Mouse (Mus musculus) forebrain, embryonic 13.5 days (tissue): ENCODE measurements at regions not wholly inside any gene's neighbourhood (a gene's known extent, or its start where the extent isn't known, plus 50 kb on each side); places are given as distances from the start of the nearest gene placed in this dataset.
A peak's percentile ranks its signal among the peaks of the same experiment; 100 is the strongest.

Experiments used
- ATAC-seq: fragments of 200-750 bp; cut with Nextera tagmentation; 2 replicates; pipeline ENCODE4 v1.8.0; 2017
- H3K27ac ChIP-seq: fragments of 300-500 bp; sonication (generic); 2 replicates; pipeline ENCODE4 v1.5.1; 2015; ENCODE audit warnings: inconsistent platforms, mild to moderate bottlenecking, moderate library complexity
- H3K27me3 ChIP-seq: fragments of 300-500 bp; sonication (generic); 2 replicates; pipeline ENCODE4 v1.6.1; 2015; ENCODE audit warnings: mild to moderate bottlenecking, inconsistent platforms
- H3K36me3 ChIP-seq: fragments of 300-500 bp; sonication (generic); 2 replicates; pipeline ENCODE4 v1.6.1; 2015; ENCODE audit warnings: mild to moderate bottlenecking, inconsistent platforms; ENCODE audit not compliant: poor library complexity, severe bottlenecking
- H3K4me1 ChIP-seq: fragments of 300-500 bp; sonication (generic); 2 replicates; pipeline ENCODE4 v1.6.1; 2015; ENCODE audit warnings: inconsistent platforms
- H3K4me2 ChIP-seq: fragments of 300-500 bp; sonication (generic); 2 replicates; pipeline ENCODE4 v1.6.1; 2015; ENCODE audit warnings: inconsistent platforms, mild to moderate bottlenecking, moderate library complexity
- H3K4me3 ChIP-seq: fragments of 300-500 bp; sonication (generic); 2 replicates; pipeline ENCODE4 v1.5.1; 2015; ENCODE audit warnings: mild to moderate bottlenecking, inconsistent platforms
- H3K9ac ChIP-seq: fragments of 300-500 bp; sonication (generic); 2 replicates; pipeline ENCODE4 v1.6.1; 2015; ENCODE audit warnings: mild to moderate bottlenecking, inconsistent platforms
- H3K9me3 ChIP-seq: fragments of 300-500 bp; sonication (generic); replicated peaks from 2 replicates; pipeline ENCODE4 v1.6.1; 2016; ENCODE audit warnings: inconsistent platforms
- WGBS: fragments of 180-500 bp; shearing (Covaris S2); methylation state at CpG from one replicate; pipeline ENCODE4 v1.1.7; 2015; 5-methylcytosine and 5-hydroxymethylcytosine counted together

DNA sequence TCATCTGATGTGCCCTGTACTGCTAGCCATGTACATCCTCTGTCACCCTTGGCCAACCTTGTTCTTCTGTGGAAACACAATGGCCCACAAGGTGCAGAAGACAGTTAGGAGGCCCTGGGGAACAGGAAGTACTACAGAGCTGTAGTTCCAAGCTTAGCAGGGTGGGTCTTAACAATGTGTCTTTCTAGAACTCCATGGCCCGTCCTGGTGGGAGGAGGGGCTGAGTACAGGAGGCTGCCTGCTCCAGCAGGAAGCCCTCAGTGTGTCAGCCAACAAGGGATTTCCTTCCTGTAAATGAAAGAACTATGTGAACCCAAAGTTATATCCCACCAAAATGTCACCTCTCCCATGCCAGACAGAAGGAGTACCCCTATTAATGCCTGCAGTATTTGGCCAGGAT is 190.4 kb downstream of the Gm10260 start:
- Histone ChIP-seq H3K27me3 (no peaks in the 10 kb centered on the region), H3K9me3 (no peaks in the 10 kb centered on the region), H3K9ac (no peak overlapping the region), H3K36me3 (no peaks in the 10 kb centered on the region), H3K27ac (no peak overlapping the region), H3K4me1 (peaks cover 14% of the 10 kb centered on the region), H3K4me3 (no peak overlapping the region), H3K4me2 (no peak overlapping the region)
- WGBS: 76% methylated on average over 1 of the region's 1 CpGs
- ATAC-seq: no peak

DNA sequence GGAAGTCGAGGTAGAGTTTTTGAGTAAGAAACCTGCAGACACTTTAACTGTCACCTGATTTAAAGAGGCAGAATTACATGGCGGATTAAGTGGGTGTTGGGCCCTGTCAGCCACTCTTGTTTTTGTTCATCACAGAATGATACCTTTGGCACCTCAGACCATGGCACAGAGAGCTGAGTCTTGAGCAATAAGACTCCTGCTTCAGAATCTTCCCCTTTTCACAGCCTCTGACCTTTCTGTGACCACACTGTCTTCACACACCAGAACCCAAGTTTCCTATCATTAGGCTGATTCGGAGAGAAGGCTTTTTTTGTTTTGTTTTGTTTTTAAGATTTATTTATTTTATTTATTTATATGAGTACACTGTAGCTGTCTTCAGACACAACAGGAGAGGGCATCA is 192.8 kb downstream of the Gm10260 start:
- no peak for ATAC-seq
- H3K4me1 ChIP-seq: peaks cover 14% of the 10 kb centered on the region
- no peak overlapping the region for H3K4me3 ChIP-seq
- H3K27me3 ChIP-seq: no peaks in the 10 kb centered on the region
- H3K9ac ChIP-seq: no peak overlapping the region
- 88% methylated on average over 3 of the region's 3 CpGs for WGBS
- no peaks in the 10 kb centered on the region for H3K36me3 ChIP-seq
- H3K27ac ChIP-seq: no peak overlapping the region
- H3K4me2 ChIP-seq: no peak overlapping the region
- H3K9me3 ChIP-seq: no peaks in the 10 kb centered on the region

DNA sequence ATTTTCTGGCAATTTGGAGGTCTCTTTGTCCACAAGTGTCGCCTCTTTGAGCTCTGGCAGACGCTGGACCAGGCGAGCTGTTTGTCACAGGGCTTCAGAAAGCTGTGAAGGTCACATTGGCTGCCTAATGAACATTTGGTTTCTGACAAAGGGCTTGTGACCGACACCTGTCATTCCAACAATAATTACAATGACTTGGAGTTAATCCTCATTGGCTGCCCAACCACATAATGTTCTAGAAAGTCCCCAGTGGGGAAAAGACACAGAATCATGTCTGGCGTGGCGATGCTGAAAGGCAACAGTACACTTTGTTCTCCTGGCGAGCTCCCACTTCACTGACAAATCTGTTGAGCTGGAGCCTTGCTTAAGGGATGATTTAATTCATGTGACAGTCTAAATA is 194.4 kb downstream of the Gm10260 start:
- no peak overlapping the region for H3K27ac ChIP-seq
- no peaks in the 10 kb centered on the region for H3K27me3 ChIP-seq
- H3K9ac ChIP-seq: no peak overlapping the region
- H3K36me3 ChIP-seq: no peaks in the 10 kb centered on the region
- H3K4me3 ChIP-seq: no peak overlapping the region
- H3K4me1 ChIP-seq: peaks cover 11% of the 10 kb centered on the region
- no peaks in the 10 kb centered on the region for H3K9me3 ChIP-seq
- 25% methylated on average over 7 of the region's 7 CpGs for WGBS
- ATAC-seq: 0 out of 2 replicates have a peak, but pooled peaks have one; percentile 19
- no peak overlapping the region for H3K4me2 ChIP-seq

DNA sequence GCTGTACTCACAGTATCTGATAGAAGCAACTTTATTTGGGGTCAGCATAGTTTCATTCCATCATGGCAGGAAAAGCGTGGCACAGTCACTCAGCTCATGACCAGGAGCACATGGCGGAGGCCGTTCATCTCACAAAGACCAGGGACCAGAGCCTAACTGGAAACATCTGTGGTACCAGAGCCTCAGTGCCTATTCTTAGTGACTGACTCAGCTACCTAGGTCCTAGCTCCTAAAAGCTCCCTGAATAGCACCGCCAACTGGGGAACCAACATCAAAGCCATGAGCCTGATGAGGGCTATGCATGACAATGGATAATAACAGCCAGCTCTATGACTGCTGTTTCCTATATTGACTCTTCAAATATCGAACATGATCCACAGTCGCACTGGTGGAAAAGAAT is 198.2 kb downstream of the Gm10260 start:
- Histone ChIP-seq H3K36me3 (no peaks in the 10 kb centered on the region), H3K27ac (no peak overlapping the region), H3K9me3 (no peaks in the 10 kb centered on the region; the same call in 1 of the 2 replicates), H3K27me3 (no peaks in the 10 kb centered on the region), H3K9ac (no peak overlapping the region), H3K4me2 (no peak overlapping the region), H3K4me1 (peaks cover 11% of the 10 kb centered on the region), H3K4me3 (no peak overlapping the region)
- WGBS: 93% methylated on average over 6 of the region's 6 CpGs
- ATAC-seq: no peak

DNA sequence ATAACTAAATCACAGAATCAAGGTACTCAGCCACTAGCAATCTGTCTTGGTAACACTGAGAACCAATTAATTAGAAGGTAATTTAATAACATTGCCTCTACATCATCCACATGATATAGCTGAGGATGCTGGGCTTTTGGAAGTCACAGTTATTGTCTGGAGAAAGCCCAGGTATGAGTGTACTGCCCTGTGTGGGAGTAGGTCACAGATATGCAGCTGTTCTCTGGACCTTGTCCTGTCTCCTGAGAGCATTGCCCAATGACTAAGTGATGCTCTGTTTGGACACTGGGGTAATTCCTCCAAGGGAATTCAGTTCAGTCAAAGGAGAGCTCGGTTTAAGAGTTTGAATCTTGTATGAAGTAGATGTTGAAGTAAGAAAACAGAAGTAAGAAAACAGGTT is 199.6 kb downstream of the Gm10260 start:
- Histone ChIP-seq H3K27ac (no peak overlapping the region), H3K36me3 (no peaks in the 10 kb centered on the region), H3K9ac (no peak overlapping the region), H3K4me3 (no peak overlapping the region), H3K27me3 (no peaks in the 10 kb centered on the region), H3K4me2 (no peak overlapping the region), H3K9me3 (no peaks in the 10 kb centered on the region; the same call in none of the 2 replicates), H3K4me1 (peaks cover under 1% of the 10 kb centered on the region; the same call in 1 of the 2 replicates)
- no peak for ATAC-seq
- 73% methylated on average over 1 of the region's 1 CpGs for WGBS

DNA sequence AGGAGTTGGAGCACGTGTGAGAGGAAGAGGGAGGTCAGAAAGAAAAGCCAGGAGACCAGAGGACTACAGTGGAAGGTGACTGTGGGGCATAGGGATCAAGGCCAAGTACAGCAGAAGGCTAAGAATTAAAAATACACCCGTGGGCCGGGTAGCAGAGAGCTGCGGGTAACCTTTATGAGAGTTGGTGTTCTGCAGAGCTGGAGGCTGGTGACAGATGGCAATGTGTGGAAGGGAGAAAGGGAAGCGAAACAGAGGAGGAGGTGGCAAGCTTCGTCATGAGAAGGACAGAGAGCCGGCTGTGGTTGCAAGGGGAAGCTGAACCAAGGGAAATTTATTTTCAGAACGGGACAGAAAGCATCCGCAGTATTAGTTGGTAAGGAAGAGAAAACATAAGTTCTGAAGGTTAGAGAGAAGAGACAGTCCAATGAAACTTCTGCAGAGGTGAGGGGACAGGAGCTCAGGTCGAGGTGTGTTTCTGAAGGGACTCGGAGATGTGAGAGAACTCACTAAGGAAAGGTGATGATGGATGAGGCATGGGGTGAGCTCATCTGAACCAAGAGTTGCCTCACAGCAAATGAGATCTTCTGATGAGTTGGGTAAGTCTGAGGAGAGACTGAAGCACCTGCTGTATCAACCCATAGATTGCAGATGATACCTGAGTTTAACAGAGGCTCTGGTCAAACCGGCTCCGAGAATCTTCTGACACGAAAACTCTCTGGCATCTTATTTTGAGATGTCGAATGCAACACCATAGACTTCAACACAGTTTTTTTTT is 200.6 kb downstream of the Gm10260 start:
- Histone ChIP-seq H3K36me3 (no peaks in the 10 kb centered on the region), H3K4me1 (no peaks in the 10 kb centered on the region), H3K27ac (no peak overlapping the region), H3K4me2 (no peak overlapping the region), H3K9me3 (no peaks in the 10 kb centered on the region; the same call in none of the 2 replicates), H3K9ac (no peak overlapping the region), H3K27me3 (no peaks in the 10 kb centered on the region), H3K4me3 (no peak overlapping the region)
- no peak for ATAC-seq
- 90% methylated on average over 15 of the region's 15 CpGs for WGBS

DNA sequence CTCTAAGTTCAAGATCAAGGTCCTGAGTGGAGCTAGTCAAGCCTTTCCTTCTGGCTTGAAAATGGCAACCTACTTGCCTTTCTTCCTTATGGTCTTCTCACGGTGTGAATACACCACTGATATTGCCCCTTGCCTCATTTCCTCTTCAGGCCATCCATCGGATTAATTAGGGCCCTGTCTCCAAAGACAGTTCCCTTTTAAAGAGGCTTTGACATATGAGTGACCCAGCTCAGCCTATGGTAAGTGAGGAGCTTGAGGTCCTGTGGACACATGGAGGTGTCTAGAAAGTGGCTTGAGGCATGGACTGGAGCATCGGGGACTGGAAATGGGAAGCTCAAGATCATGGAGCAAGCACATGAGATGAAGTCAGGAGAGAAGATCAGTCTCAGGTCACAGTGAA is 201.5 kb downstream of the Gm10260 start:
- ATAC-seq: no peak
- H3K9me3 ChIP-seq: no peaks in the 10 kb centered on the region; the same call in none of the 2 replicates
- H3K27ac ChIP-seq: no peak overlapping the region; the same call in 1 of the 2 replicates
- 0 out of 2 replicates have a peak, but pooled peaks cover 5% of the 10 kb centered on the region for H3K4me1 ChIP-seq
- no peak overlapping the region for H3K4me3 ChIP-seq
- WGBS: 93% methylated on average over 3 of the region's 3 CpGs
- no peaks in the 10 kb centered on the region for H3K36me3 ChIP-seq
- no peak overlapping the region for H3K9ac ChIP-seq
- no peak overlapping the region for H3K4me2 ChIP-seq
- H3K27me3 ChIP-seq: no peaks in the 10 kb centered on the region

DNA sequence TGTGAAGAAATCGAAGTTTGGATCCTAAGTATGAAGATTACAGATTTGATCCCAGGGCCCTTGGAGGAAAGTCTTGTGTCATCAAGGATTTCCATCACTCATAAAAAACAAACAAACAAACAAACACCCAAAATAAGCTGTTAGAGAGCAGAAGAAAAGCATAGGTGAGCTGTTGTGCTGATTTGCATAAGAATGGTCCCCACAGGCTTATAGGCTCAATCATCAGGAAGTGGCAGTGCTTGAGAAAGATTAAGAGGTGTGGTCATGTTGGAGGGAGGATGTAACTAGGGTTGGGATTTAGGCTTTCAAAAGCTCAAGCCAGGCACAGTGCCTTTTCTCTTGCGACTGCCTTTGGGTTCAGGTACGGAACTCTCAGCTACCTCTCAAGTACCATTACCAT is 205.1 kb downstream of the Gm10260 start:
- 0 out of 2 replicates have a peak, but pooled peaks cover 5% of the 10 kb centered on the region for H3K4me1 ChIP-seq
- H3K4me3 ChIP-seq: no peak overlapping the region
- ATAC-seq: no peak
- 87% methylated on average over 3 of the region's 3 CpGs for WGBS
- H3K27me3 ChIP-seq: no peaks in the 10 kb centered on the region
- no peak overlapping the region for H3K27ac ChIP-seq
- no peaks in the 10 kb centered on the region for H3K36me3 ChIP-seq
- H3K9me3 ChIP-seq: no peaks in the 10 kb centered on the region; the same call in none of the 2 replicates
- no peak overlapping the region for H3K9ac ChIP-seq
- no peak overlapping the region for H3K4me2 ChIP-seq

DNA sequence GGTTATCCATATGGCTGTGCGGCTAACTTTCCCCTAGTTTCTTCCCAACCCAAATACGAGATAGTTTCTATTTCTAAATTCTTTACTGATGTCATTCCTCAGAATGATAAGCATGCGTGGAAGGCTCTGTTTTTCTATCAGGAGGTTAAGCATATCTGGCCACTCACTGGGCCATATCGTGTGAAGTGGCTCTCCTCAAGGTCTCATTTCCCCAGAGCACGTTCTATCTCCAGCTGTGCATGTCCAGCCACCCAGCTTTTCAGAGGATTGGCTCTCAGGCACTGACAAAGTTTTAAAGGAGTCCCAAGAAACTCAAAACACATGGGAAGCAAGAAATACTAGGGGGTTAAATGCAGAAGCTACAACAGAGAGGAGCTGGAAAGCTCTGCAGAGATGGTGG is 205.8 kb downstream of the Gm10260 start:
- H3K36me3 ChIP-seq: no peaks in the 10 kb centered on the region

DNA sequence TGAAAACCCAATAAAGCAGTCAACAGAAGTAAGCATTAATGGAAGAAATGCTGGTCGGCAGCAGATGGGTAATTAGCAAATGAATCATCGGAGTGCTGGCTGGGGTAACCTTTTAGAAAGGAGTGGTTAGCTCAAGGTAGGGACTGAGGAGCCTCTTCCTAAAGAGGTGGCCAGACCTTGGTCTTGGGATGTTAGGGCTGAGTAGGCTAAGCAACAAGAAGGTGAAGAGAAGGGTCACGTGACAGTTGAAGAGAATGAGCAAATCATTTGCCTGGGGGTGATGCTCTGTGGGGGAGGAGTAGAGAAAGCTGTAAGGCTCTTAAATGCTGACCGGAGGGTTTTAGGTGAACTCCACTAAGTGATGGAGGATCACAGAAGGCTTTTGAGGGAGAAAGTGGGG is 208.2 kb downstream of the Gm10260 start:
- H3K4me1 ChIP-seq: peaks cover 16% of the 10 kb centered on the region
- no peak overlapping the region for H3K27ac ChIP-seq
- no peaks in the 10 kb centered on the region for H3K27me3 ChIP-seq
- ATAC-seq: no peak
- H3K9ac ChIP-seq: no peak overlapping the region
- no peaks in the 10 kb centered on the region for H3K36me3 ChIP-seq
- no peak overlapping the region for H3K4me2 ChIP-seq
- H3K4me3 ChIP-seq: no peak overlapping the region
- no peaks in the 10 kb centered on the region; the same call in none of the 2 replicates for H3K9me3 ChIP-seq
- 59% methylated on average over 4 of the region's 4 CpGs for WGBS

More for the DNA sequence above, 205.8 kb downstream of the Gm10260 start:
- Histone ChIP-seq H3K4me2 (no peak overlapping the region), H3K4me1 (0 out of 2 replicates have a peak, but pooled peaks cover 5% of the 10 kb centered on the region), H3K9me3 (no peaks in the 10 kb centered on the region; the same call in none of the 2 replicates), H3K4me3 (no peak overlapping the region), H3K27ac (no peak overlapping the region), H3K27me3 (no peaks in the 10 kb centered on the region), H3K9ac (no peak overlapping the region)
- 34% methylated on average over 5 of the region's 5 CpGs for WGBS
- ATAC-seq: no peak

DNA sequence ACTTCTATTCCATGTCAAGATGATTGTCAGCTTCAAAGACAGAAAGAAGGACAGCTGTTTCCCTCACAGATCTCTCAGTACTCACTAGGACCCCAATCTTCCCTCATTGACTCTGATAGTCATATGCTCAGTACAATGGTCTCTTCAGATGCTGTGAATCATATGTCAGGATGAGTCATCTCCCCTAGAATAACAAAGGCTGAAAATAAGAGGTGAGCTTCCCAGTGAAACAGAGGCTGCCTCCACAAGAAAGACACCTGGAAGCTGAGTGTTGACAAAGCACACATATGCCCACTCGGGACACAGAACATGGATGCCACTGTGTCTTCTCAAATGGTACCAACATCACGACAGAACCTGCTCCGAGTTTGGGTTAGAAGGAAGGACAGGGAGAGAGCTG is 209.6 kb downstream of the Gm10260 start:
- H3K27ac ChIP-seq: no peak overlapping the region
- no peaks in the 10 kb centered on the region for H3K27me3 ChIP-seq
- H3K4me1 ChIP-seq: peaks cover 29% of the 10 kb centered on the region
- no peak overlapping the region for H3K4me2 ChIP-seq
- no peaks in the 10 kb centered on the region for H3K36me3 ChIP-seq
- no peak overlapping the region for H3K4me3 ChIP-seq
- ATAC-seq: no peak
- H3K9me3 ChIP-seq: no peaks in the 10 kb centered on the region; the same call in 1 of the 2 replicates
- no peak overlapping the region for H3K9ac ChIP-seq
- WGBS: 91% methylated on average over 3 of the region's 3 CpGs

DNA sequence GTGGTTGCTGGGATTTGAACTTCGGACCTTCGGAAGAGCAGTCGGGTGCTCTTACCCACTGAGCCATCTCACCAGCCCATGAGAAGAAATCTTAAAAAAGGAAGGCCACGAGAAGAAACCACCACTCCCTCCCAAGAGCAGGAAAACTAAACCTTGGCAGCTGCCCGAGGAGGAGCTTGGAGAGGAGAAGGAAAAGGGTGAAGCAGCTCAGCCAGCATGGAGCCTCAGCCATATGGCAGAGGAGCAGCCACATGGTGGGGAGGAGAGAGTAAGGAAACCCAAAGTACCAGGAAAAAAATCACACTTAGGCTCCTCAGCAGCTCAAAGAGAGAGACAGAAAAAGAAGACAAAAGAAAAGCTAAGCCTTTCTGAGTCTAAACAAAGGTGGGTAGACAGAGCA is 210.3 kb downstream of the Gm10260 start:
- Histone ChIP-seq H3K9ac (no peak overlapping the region), H3K27me3 (no peaks in the 10 kb centered on the region), H3K9me3 (no peaks in the 10 kb centered on the region; the same call in 1 of the 2 replicates), H3K36me3 (no peaks in the 10 kb centered on the region), H3K4me1 (peaks cover 32% of the 10 kb centered on the region), H3K4me3 (no peak overlapping the region), H3K4me2 (no peak overlapping the region), H3K27ac (no peak overlapping the region)
- ATAC-seq: 0 out of 2 replicates have a peak, but pooled peaks have one; percentile 28
- WGBS: 89% methylated on average over 5 of the region's 5 CpGs
